Mouse (Mus musculus) mammary gland, adult 2 months (tissue): ENCODE data around the gene Spns3. TPM values are rescaled to one million over a fixed set of nuclear protein-coding genes. Genes with fewer than 3 reads are reported as not detected.

Source experiments
- polyA plus RNA-seq: library from polyadenylated mRNA; depleted of rRNA; stranded (reverse); fragments of >200 nt; gene quantifications from 2 replicates; pipeline ENCODE4 v1.2.3, GENCODE M21; 2012; ENCODE audit warnings: low replicate concordance; rRNA removed

The Spns3 gene
- polyA plus RNA-seq: 7.9 and 12.3 TPM in 2 replicates

DNA sequence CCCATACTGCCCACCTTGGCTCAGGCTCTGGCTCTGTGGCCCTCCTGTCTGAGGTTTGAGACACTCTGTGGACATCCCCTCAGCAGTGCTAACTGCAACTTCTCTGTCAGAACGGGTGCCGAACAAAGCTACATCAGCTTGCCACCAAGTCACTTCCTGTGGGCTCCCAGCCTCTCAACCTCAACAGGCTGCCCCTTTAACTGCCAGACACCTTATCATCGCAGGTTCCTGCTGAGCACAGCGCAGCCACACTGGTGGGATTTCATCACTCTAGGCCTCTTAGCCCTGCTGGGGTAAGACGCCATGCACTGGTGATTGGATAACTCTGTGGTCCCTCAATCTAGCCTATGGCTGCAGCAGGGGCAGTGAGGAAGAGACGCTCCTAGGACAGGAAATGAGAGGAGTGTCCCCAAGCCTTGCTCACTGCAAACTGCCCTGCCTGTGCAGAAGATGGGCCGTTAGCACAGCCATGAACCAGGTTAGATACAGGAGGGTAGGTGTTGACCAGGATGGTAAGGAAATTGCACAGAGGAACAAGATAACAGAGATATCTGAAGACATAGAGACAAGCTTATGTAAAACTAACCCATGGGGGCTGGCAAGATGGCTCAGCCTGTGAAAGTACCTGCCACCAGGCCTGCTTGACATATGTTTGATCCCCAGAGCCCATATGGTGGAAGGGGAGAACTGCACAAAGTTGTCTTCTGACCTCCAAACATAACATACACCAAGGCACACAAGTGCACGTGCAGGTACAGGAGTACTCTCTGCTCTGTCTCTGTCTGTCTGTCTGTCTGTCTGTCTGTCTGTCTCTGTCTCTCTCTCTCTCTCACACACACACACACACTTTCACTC, at the start of gene Spns3:
TSS of gene Spns3 (minus strand) at position 373 of the 855 bp plus-strand sequence.

DNA sequence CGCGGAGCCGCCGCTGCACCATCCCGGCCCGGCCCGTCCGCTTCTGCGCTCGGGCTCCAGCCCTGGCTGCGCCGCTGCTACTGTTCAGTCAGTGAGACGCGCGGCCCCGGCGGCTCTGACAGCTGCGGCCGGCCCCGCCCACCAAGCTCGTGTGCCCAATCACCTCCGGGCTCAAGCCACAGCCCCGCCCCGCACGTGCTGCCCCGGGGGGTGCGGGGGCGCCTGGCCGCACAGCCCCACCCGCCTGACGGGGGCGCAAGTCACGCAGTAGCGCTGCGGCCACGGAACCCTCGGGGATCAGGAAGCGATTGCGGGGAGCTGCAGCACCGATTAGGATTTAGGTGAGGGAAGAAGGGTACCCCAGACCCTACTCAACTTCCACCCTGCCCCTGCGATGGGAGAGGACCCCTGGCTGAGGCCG, 60.4 kb downstream of the Spns3 start, which contains the start of gene Spns2:
TSS of gene Spns2 (minus strand) at position 24 of the 421 bp plus-strand sequence.

Other genes with a start within 250 kb of the Spns3 start
- 28.6 and 59.1 TPM in 2 replicates for gene Xaf1, start 248.9 kb downstream of the Spns3 start, polyA plus RNA-seq
- gene Fbxo39, start 236.1 kb downstream of the Spns3 start, polyA plus RNA-seq: 0.17 TPM in 2 replicates
- gene Tekt1, start 188.1 kb downstream of the Spns3 start, polyA plus RNA-seq: 0.10 and 0.19 TPM in 2 replicates
- 5.4 and 45.0 TPM in 2 replicates for gene Smtnl2, start 138.8 kb downstream of the Spns3 start, polyA plus RNA-seq
- 3.4 and 4.8 TPM in 2 replicates for gene Ggt6, start 115.0 kb downstream of the Spns3 start, polyA plus RNA-seq
- gene Mybbp1a, start 109.2 kb downstream of the Spns3 start, polyA plus RNA-seq: 42.3 TPM in 2 replicates
- gene Spns2, start 60.6 kb downstream of the Spns3 start, polyA plus RNA-seq: 65.4 and 71.9 TPM in 2 replicates
- gene Ube2g1, start 56.8 kb upstream of the Spns3 start, polyA plus RNA-seq: 9.6 and 11.3 TPM in 2 replicates
- gene Ankfy1, start 139.5 kb upstream of the Spns3 start, polyA plus RNA-seq: 23.9 and 39.5 TPM in 2 replicates
- 5.8 and 13.3 TPM in 2 replicates for gene Cyb5d2, start 245.6 kb upstream of the Spns3 start, polyA plus RNA-seq
- 25.9 and 28.1 TPM in 2 replicates for gene Zzef1, start 245.7 kb upstream of the Spns3 start, polyA plus RNA-seq